Mouse (Mus musculus) small intestine, adult 2 months (tissue): ENCODE results near the gene Cdh1.

ENCODE experiments used
- CTCF ChIP-seq: fragments of 200-500 bp; IDR thresholded peaks from 2 replicates; pipeline ENCODE4 v1.5.1; 2012; ENCODE audit warnings: low read depth, mild to moderate bottlenecking, control low read depth, inconsistent platforms, low read length, moderate library complexity, mixed read lengths; ENCODE audit not compliant: insufficient replicate concordance, insufficient read length; ENCODE audit errors: extremely low read depth
- POLR2A ChIP-seq: fragments of 200-500 bp; IDR thresholded peaks from 2 replicates; pipeline ENCODE4 v1.6.1; 2012; ENCODE audit warnings: low read depth, mild to moderate bottlenecking, control low read depth, inconsistent platforms, low read length, moderate library complexity

- no peak for TF ChIP-seq POLR2A
- no peak for TF ChIP-seq CTCF
Observed at GRCm38 (mm10) chr8:106576849-106577555, 26.1 kb upstream of the Cdh1 start.
